Mouse (Mus musculus) small intestine, adult 10 weeks (tissue): ENCODE data around the gene Fam160a2. TPM values are rescaled to one million over a fixed set of nuclear protein-coding genes. Genes with fewer than 3 reads are reported as not detected.

Experiments used
- polyA plus RNA-seq: library from polyadenylated mRNA; stranded (reverse); fragments of 350-450 nt; fragmentation: Illumina TruSeq; extraction: RNeasy Lipid Tissue Mini Kit (QIAGEN cat#74804); gene quantifications from one replicate; pipeline ENCODE4 v1.2.3, GENCODE M21; 2014; ENCODE audit warnings: low replicate concordance

Fam160a2 gene
- 44.8 TPM for polyA plus RNA-seq

GRCm38 (mm10) chr7:105399935-105400624 is at the start of gene Fam160a2:
Fam160a2 (minus strand) TSS chr7:105400054.

GRCm38 (mm10) chr7:105425424-105426043 is 25.7 kb upstream of the Fam160a2 start, which contains the start of gene Cckbr:
Cckbr (plus strand) TSS chr7:105425731.

GRCm38 (mm10) chr7:105404268-105404667 is 4.4 kb upstream of the Fam160a2 start, which contains the start of gene Cnga4:
Cnga4 (plus strand) TSS chr7:105404568.

DNA sequence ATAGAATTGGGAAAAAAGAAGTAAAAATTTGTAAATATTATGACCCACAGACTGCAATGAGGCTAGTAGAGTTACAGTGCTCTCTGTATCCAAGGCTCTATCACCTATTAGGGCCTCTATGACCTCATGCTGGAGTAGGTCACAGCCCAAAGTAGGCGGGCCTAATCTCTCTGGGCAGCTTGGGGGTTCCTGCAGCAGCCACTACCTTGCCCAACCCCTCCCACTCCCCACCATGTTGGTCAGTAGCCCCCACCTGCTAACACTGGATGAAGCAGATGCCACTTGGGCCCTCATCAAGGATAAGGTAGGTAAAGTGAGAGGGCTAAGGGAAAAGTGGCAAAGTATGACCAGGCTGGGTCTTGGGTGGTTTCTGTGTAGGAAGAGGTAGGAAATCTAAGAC is 25.0 kb downstream of the Fam160a2 start, which contains the start of gene Gm5901:
Gene Gm5901, plus strand, starts transcription at position 173 of the 400 bp plus-strand sequence.

DNA sequence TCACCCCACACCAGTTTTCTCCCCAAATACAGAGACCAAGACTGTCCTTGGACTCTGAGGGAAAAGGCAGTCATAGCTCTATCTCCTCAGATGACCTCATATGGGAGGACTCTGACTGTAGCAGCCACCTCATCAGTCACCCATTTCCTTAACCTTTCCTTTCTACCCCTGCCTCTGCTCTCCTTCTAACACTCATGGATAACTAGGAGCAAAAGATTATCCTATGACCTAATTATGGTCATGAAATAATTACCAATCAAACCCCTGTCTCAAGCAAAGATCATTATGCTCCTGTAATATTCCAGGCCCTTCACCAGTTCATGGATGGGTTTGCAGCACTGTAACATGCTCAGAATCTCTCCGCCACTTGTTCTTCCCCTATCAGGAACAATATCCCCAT is 31.9 kb downstream of the Fam160a2 start, which contains the start of gene Olfr692:
Gene Olfr692, plus strand, starts transcription at position 301 of the 400 bp plus-strand sequence.

GRCm38 (mm10) chr7:105342170-105342569 is 57.7 kb downstream of the Fam160a2 start, which contains the start of gene Olfr691:
Olfr691 (minus strand) TSS chr7:105342270.

GRCm38 (mm10) chr7:105334004-105334403 is 65.8 kb downstream of the Fam160a2 start, which contains the start of gene Olfr690:
Olfr690 (minus strand) TSS chr7:105334104.

Other genes with a start within 250 kb of the Fam160a2 start
- not detected for gene Olfr684, start 236.4 kb downstream of the Fam160a2 start, polyA plus RNA-seq
- gene Olfr685, start 214.0 kb downstream of the Fam160a2 start, polyA plus RNA-seq: not detected
- gene Olfr686, start 192.6 kb downstream of the Fam160a2 start, polyA plus RNA-seq: not detected
- gene Olfr688, start 112.0 kb downstream of the Fam160a2 start, polyA plus RNA-seq: not detected
- gene Olfr689, start 88.9 kb downstream of the Fam160a2 start, polyA plus RNA-seq: not detected
- gene Olfr690, start 66.0 kb downstream of the Fam160a2 start, polyA plus RNA-seq: not detected
- gene Olfr691, start 57.8 kb downstream of the Fam160a2 start, polyA plus RNA-seq: not detected
- not detected for gene Olfr692, start 31.8 kb downstream of the Fam160a2 start, polyA plus RNA-seq
- gene Gm5901, start 25.0 kb downstream of the Fam160a2 start, polyA plus RNA-seq: not detected
- gene Cnga4, start 4.5 kb upstream of the Fam160a2 start, polyA plus RNA-seq: not detected
- not detected for gene Cckbr, start 25.7 kb upstream of the Fam160a2 start, polyA plus RNA-seq
- 1.9 TPM for gene Cavin3, start 82.2 kb upstream of the Fam160a2 start, polyA plus RNA-seq
- gene Smpd1, start 154.3 kb upstream of the Fam160a2 start, polyA plus RNA-seq: 0.33 TPM
- not detected for gene Apbb1, start 181.6 kb upstream of the Fam160a2 start, polyA plus RNA-seq
- not detected for gene Hpx, start 200.1 kb upstream of the Fam160a2 start, polyA plus RNA-seq
- gene Trim3, start 233.5 kb upstream of the Fam160a2 start, polyA plus RNA-seq: 3.6 TPM
- 33.0 TPM for gene Timm10b, start 240.0 kb upstream of the Fam160a2 start, polyA plus RNA-seq
- gene Arfip2, start 240.4 kb upstream of the Fam160a2 start, polyA plus RNA-seq: 6.9 TPM
- 1.5 TPM for gene Gm45799, start 240.5 kb upstream of the Fam160a2 start, polyA plus RNA-seq